In the genomic region with DNA sequence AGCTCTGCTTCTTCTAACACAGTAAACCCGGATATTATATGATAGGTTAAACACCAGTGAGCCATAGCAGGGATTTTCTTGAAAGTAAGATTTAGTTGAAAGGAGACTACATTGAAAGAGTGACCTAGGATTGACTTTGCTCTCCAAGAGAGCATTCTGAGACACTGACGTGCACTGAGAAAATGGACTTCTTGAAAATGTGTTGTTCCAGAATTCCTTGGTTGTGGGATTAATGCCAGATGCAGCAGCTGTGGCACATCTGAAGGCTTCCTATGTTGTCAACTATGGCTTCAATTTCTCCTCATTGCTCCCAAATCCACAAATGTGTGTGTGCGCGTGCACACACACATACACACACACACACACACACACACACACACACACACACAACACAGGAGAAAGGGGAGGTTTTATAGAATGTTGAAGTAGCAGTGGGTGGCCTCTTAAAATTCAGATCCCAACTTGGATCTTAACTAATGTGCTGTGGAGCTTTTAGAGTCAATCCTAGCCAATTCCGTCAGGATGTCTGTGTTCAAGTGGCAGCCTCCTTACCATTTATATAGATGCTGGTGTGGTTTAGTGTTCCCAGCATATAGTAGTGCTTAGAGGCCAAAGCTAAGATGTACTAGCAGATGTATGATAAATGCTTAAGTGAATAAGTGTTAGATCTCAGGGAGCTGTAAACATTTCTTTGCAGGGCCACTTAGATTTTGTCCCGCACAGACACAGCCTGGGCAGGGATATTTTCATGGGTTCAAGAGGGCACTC, we compare ENCODE assay signal across 10 mouse cellular contexts.
A peak's percentile ranks its signal among the peaks of the same experiment; 100 is the strongest.
DNase-seq lines count a peak whose midpoint lies in the region; ATAC-seq lines count a peak whose summit lies in the region.
"Had no signal": no experiment of that assay in that cellular context is flagged by ENCODE, and none has a peak within 500 bp of the region (broad histone marks: within the 10 kb centered on the region; RNA-seq: fewer than 3 reads in every experiment).

No protein-coding gene starts in this region.

- H3K27ac ChIP-seq in intestine, embryonic 15.5 days: peak overlapping the region; percentile 73
- H3K27ac ChIP-seq: embryonic facial prominence, embryonic 13.5 days had no signal

- no peaks in the 10 kb centered on the region for H3K9me3 ChIP-seq in intestine, embryonic 15.5 days
- H3K9me3 ChIP-seq: embryonic facial prominence, embryonic 13.5 days had no signal

- WGBS in intestine, embryonic 15.5 days: 48% methylated on average over 6 of the region's 6 CpGs

- 0 out of 2 replicates have a peak, but pooled peaks cover 4% of the 10 kb centered on the region for H3K4me1 ChIP-seq in intestine, embryonic 15.5 days (replicated peaks)
- H3K4me1 ChIP-seq: megakaryocyte, embryonic 14.5 days had no signal

- no peak overlapping the region for H3K4me2 ChIP-seq in intestine, embryonic 15.5 days (replicated peaks)
- H3K4me2 ChIP-seq: embryonic facial prominence, embryonic 13.5 days had no signal

- ATAC-seq in intestine, embryonic 15.5 days: peak; percentile 69

- no peak overlapping the region for H3K9ac ChIP-seq in intestine, embryonic 15.5 days
- H3K9ac ChIP-seq: embryonic facial prominence, embryonic 13.5 days had no signal

- no peak overlapping the region for H3K4me3 ChIP-seq in intestine, embryonic 15.5 days (replicated peaks)
- H3K4me3 ChIP-seq: embryonic facial prominence, embryonic 13.5 days; megakaryocyte, embryonic 14.5 days had no signal

- DNase-seq in urinary bladder, postnatal 14 days (ENCODE audit: low spot score): peak; percentile 22
- no peak for DNase-seq in urinary bladder, adult 18-20 months (ENCODE audit: low spot score in 2 of 2)
- peak; percentile 81 to 82 for DNase-seq in kidney, postnatal 4 days
- no peak for DNase-seq in MN1 (ENCODE audit: low spot score)
- no peak for DNase-seq in thymus, postnatal 14 days
- no peak for DNase-seq in right cerebral cortex, postnatal 10 days (ENCODE audit: low spot score in 2 of 2)
- DNase-seq: right cerebral cortex, postnatal 14 days had no signal

- H3K36me3 ChIP-seq in intestine, embryonic 15.5 days: no peaks in the 10 kb centered on the region
- H3K36me3 ChIP-seq: embryonic facial prominence, embryonic 13.5 days had no signal

- H3K27me3 ChIP-seq in intestine, embryonic 15.5 days (replicated peaks): no peaks in the 10 kb centered on the region
- H3K27me3 ChIP-seq: embryonic facial prominence, embryonic 13.5 days; megakaryocyte, embryonic 14.5 days had no signal

Comparison
In these comparisons a context has a peak if more than half of its experiments do, and no peak if none do; other contexts are left out.
1. DNase-seq: peak in urinary bladder, postnatal 14 days (single experiment) and kidney, postnatal 4 days (2 of 2); none in urinary bladder, adult 18-20 months (0 of 2), MN1 (single experiment), thymus, postnatal 14 days (single experiment) and right cerebral cortex, postnatal 10 days (0 of 2).